Mouse (Mus musculus) inflammation-experienced regulatory T-cells (primary cell): ENCODE results near the gene F5. TPM values are rescaled to one million over a fixed set of nuclear protein-coding genes. Genes with fewer than 3 reads are reported as not detected.

Experiments used
- polyA plus RNA-seq, 2 experiments: library from polyadenylated mRNA; unstranded; fragments of 100-300 nt; shearing (Covaris generic); gene quantifications; one replicate each; pipeline ENCODE4 v1.2.1; 2017

F5 gene
- polyA plus RNA-seq: under 1 TPM in 1 of 2 experiments, not detected in 1; 0.16 TPM

GRCm38 (mm10) chr1:164151387-164152088 lies at the start of gene F5:
Gene F5, plus strand, starts transcription at chr1:164151838.

GRCm38 (mm10) chr1:164114947-164115493 lies 36.6 kb upstream of the F5 start, which contains the start of gene Selp:
Gene Selp, plus strand, starts transcription at chr1:164115264.

GRCm38 (mm10) chr1:164248465-164249331 lies 97.1 kb downstream of the F5 start, which contains the start of gene Slc19a2:
Gene Slc19a2, plus strand, starts transcription at chr1:164249046.

Other genes starting within 250 kb of the F5 start
- 10 to 100 TPM; 35.4 to 45.9 TPM for gene Scyl3, start 222.7 kb upstream of the F5 start, polyA plus RNA-seq
- gene BC055324, start 157.0 kb upstream of the F5 start, polyA plus RNA-seq: 1 to 10 TPM; 2.0 to 4.4 TPM
- gene Mettl18, start 156.9 kb upstream of the F5 start, polyA plus RNA-seq: 10 to 100 TPM; 23.0 to 34.0 TPM
- gene Sele, start 103.6 kb upstream of the F5 start, polyA plus RNA-seq: under 1 TPM; 0.30 to 0.92 TPM
- 100 to 1,000 TPM; 502 to 585 TPM for gene Sell, start 89.9 kb upstream of the F5 start, polyA plus RNA-seq
- gene Selp, start 36.6 kb upstream of the F5 start, polyA plus RNA-seq: 1 to 10 TPM; 1.4 to 2.2 TPM
- 1 to 10 TPM; 6.0 to 7.6 TPM for gene Slc19a2, start 97.2 kb downstream of the F5 start, polyA plus RNA-seq
- 10 to 100 TPM in 1 of 2 experiments, 1 to 10 TPM in 1; 8.4 to 10.8 TPM for gene Ccdc181, start 123.7 kb downstream of the F5 start, polyA plus RNA-seq
- gene Nme7, start 152.3 kb downstream of the F5 start, polyA plus RNA-seq: 10 to 100 TPM; 13.8 to 23.0 TPM
- 10 to 100 TPM; 15.5 to 15.7 TPM for gene Blzf1, start 155.7 kb downstream of the F5 start, polyA plus RNA-seq